10 mouse cellular contexts compared by ENCODE assay signal in the genomic region with DNA sequence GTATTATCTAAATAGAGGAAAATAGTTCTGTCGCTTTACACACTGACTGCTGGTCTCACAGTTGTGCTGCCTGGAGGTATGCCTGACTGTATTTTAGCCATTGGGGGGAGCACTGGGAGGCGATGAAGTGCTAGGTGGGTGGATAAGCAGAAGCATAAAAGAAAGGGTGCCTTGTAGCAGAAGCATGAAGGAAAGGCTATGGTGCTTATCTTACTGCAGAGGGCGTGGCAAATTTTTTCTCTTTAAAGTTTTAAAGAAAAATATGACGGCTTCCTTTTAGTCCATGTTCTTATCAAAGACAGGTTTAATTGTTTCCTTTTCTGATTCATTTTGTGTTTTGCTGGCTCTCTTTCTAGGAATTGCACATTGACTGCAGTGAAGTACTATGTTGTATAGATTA.
A peak's percentile ranks its signal among the peaks of the same experiment; 100 is the strongest.
DNase-seq lines count a peak whose midpoint lies in the region; ATAC-seq and TF ChIP-seq lines count a peak whose summit lies in the region.
"Had no signal": no experiment of that assay in that cellular context is flagged by ENCODE, and none has a peak within 500 bp of the region (broad histone marks: within the 10 kb centered on the region; RNA-seq: fewer than 3 reads in every experiment).

No protein-coding gene starts in this region.

- 71% methylated on average over 4 of the region's 4 CpGs for WGBS in forebrain, postnatal 0 days
- WGBS in forebrain, embryonic 10.5 days, result 84% methylated on average over 4 of the region's 4 CpGs
- WGBS in neural tube, embryonic 13.5 days, result 78% methylated on average over 4 of the region's 4 CpGs
- 77% methylated on average over 4 of the region's 4 CpGs for WGBS in neural tube, embryonic 15.5 days

- H3K9ac ChIP-seq in forebrain, postnatal 0 days, result no peak overlapping the region
- no peak overlapping the region for H3K9ac ChIP-seq in neural tube, embryonic 13.5 days
- H3K9ac ChIP-seq in neural tube, embryonic 15.5 days (replicated peaks), result no peak overlapping the region

- TF ChIP-seq CTCF in forebrain, postnatal 0 days (IDR thresholded peaks at IDR 0.05; ENCODE audit: low read depth), result peak; percentile 22; the same call in 1 of the 2 replicates

- ATAC-seq in forebrain, postnatal 0 days, result no peak
- no peak for ATAC-seq in neural tube, embryonic 13.5 days (ENCODE audit: low read depth)
- no peak for ATAC-seq in neural tube, embryonic 15.5 days (ENCODE audit: low FRiP score)

- no peaks in the 10 kb centered on the region for H3K9me3 ChIP-seq in forebrain, postnatal 0 days (ENCODE audit: low read length)
- H3K9me3 ChIP-seq in forebrain, embryonic 10.5 days, result no peaks in the 10 kb centered on the region
- no peaks in the 10 kb centered on the region for H3K9me3 ChIP-seq in neural tube, embryonic 13.5 days
- H3K9me3 ChIP-seq in neural tube, embryonic 15.5 days (replicated peaks), result no peaks in the 10 kb centered on the region

- no peaks in the 10 kb centered on the region for H3K36me3 ChIP-seq in forebrain, postnatal 0 days (ENCODE audit: insufficient read depth)
- H3K36me3 ChIP-seq in forebrain, embryonic 10.5 days (replicated peaks), result no peaks in the 10 kb centered on the region
- no peaks in the 10 kb centered on the region for H3K36me3 ChIP-seq in neural tube, embryonic 13.5 days
- no peaks in the 10 kb centered on the region for H3K36me3 ChIP-seq in neural tube, embryonic 15.5 days

- H3K4me1 ChIP-seq in forebrain, postnatal 0 days (ENCODE audit: insufficient read depth), result 0 out of 2 replicates have a peak, but pooled peaks cover 4% of the 10 kb centered on the region
- no peaks in the 10 kb centered on the region for H3K4me1 ChIP-seq in forebrain, embryonic 10.5 days
- peaks cover 26% of the 10 kb centered on the region for H3K4me1 ChIP-seq in neural tube, embryonic 13.5 days (replicated peaks)
- H3K4me1 ChIP-seq in neural tube, embryonic 15.5 days, result peaks cover 11% of the 10 kb centered on the region

- H3K4me2 ChIP-seq in forebrain, postnatal 0 days (ENCODE audit: low read depth), result no peak overlapping the region
- H3K4me2 ChIP-seq in neural tube, embryonic 13.5 days, result no peak overlapping the region
- no peak overlapping the region for H3K4me2 ChIP-seq in neural tube, embryonic 15.5 days

- no peak for DNase-seq in forebrain, postnatal 0 days
- DNase-seq in forebrain, embryonic 10.5 days (ENCODE audit: extremely low spot score, low spot score), result no peak
- DNase-seq in liver, result peak; percentile 26
- no peak for DNase-seq in urinary bladder, postnatal 10 days (ENCODE audit: low spot score)
- no peak for DNase-seq in thymus, adult 18-20 months
- DNase-seq in layer of hippocampus, adult 9-11 months, result no peak
- DNase-seq: gastrocnemius, adult 2 months; lung, postnatal 14 days had no signal

- H3K4me3 ChIP-seq in forebrain, postnatal 0 days (ENCODE audit: low read depth, low read length), result no peak overlapping the region
- H3K4me3 ChIP-seq in forebrain, embryonic 10.5 days, result no peak overlapping the region
- no peak overlapping the region for H3K4me3 ChIP-seq in neural tube, embryonic 13.5 days
- H3K4me3 ChIP-seq in neural tube, embryonic 15.5 days (replicated peaks), result no peak overlapping the region
- H3K4me3 ChIP-seq: gastrocnemius, adult 2 months had no signal

- H3K27me3 ChIP-seq in forebrain, postnatal 0 days (ENCODE audit: insufficient read depth, low read length), result no peaks in the 10 kb centered on the region
- no peaks in the 10 kb centered on the region for H3K27me3 ChIP-seq in forebrain, embryonic 10.5 days (ENCODE audit: poor library complexity, severe bottlenecking)
- H3K27me3 ChIP-seq in neural tube, embryonic 13.5 days, result no peaks in the 10 kb centered on the region
- H3K27me3 ChIP-seq in neural tube, embryonic 15.5 days (replicated peaks), result no peaks in the 10 kb centered on the region

- no peak overlapping the region for H3K27ac ChIP-seq in forebrain, postnatal 0 days (ENCODE audit: low read depth, low read length)
- H3K27ac ChIP-seq in forebrain, embryonic 10.5 days, result no peak overlapping the region
- 0 out of 2 replicates have a peak overlapping the region, but pooled peaks have one; percentile 38 for H3K27ac ChIP-seq in neural tube, embryonic 13.5 days (replicated peaks)
- H3K27ac ChIP-seq in neural tube, embryonic 15.5 days (replicated peaks), result no peak overlapping the region
- H3K27ac ChIP-seq: gastrocnemius, adult 2 months had no signal
